Mouse (Mus musculus) forebrain, embryonic 10.5 days (tissue): ENCODE measurements around the gene Gm20715. TPM values are rescaled to one million over a fixed set of nuclear protein-coding genes. Genes with fewer than 3 reads are reported as not detected.
A peak's percentile ranks its signal among the peaks of the same experiment; 100 is the strongest.
"Not testable (repeated sequence)": the region's sequence is repeated elsewhere in the genome, so short reads cannot be mapped to it uniquely, and the experiment has no call there.

Experiments
- DNase-seq: peaks from one replicate; pipeline ENCODE4 v3.0.0-alpha.2; 2017; ENCODE audit warnings: low spot score; ENCODE audit errors: extremely low spot score
- H3K27ac ChIP-seq: fragments of 300-500 bp; sonication (generic); 2 replicates; pipeline ENCODE4 v1.5.1; 2016; ENCODE audit warnings: mild to moderate bottlenecking
- H3K27me3 ChIP-seq: fragments of 300-500 bp; sonication (generic); 2 replicates; pipeline ENCODE4 v1.6.1; 2016; ENCODE audit warnings: mild to moderate bottlenecking; ENCODE audit not compliant: poor library complexity, severe bottlenecking
- H3K36me3 ChIP-seq: fragments of 300-500 bp; sonication (generic); replicated peaks from 2 replicates; pipeline ENCODE4 v1.6.1; 2016; ENCODE audit warnings: mild to moderate bottlenecking, moderate library complexity
- H3K4me1 ChIP-seq: fragments of 300-500 bp; sonication (generic); 2 replicates; pipeline ENCODE4 v1.6.1; 2016
- H3K4me3 ChIP-seq: fragments of 300-500 bp; sonication (generic); 2 replicates; pipeline ENCODE4 v1.5.1; 2016; ENCODE audit warnings: mild to moderate bottlenecking, moderate library complexity
- H3K9me3 ChIP-seq: fragments of 300-500 bp; sonication (generic); 2 replicates; pipeline ENCODE4 v1.6.1; 2016; ENCODE audit warnings: mild to moderate bottlenecking, moderate library complexity
- WGBS: fragments of 180-500 bp; shearing (Covaris S2); methylation state at CpG from one replicate; pipeline ENCODE4 v1.1.7; 2016; 5-methylcytosine and 5-hydroxymethylcytosine counted together
- polyA plus RNA-seq: library from polyadenylated mRNA; unstranded; fragments of >200 nt; fragmentation: Nextera tagmentation; extraction: Ambion mirVana; gene quantifications from 2 replicates; pipeline ENCODE4 v1.2.1, GENCODE M21; 2016

Gm20715 gene
- not detected in 2 replicates for polyA plus RNA-seq

- DNase-seq: peak; percentile 85
- H3K4me3 ChIP-seq: no peak within 1 kb of the TSS
Observed at GRCm38 (mm10) chr7:6410043-6410442, at the start of gene Gm20715. Gm20715 (plus strand) TSS chr7:6410277.

DNA sequence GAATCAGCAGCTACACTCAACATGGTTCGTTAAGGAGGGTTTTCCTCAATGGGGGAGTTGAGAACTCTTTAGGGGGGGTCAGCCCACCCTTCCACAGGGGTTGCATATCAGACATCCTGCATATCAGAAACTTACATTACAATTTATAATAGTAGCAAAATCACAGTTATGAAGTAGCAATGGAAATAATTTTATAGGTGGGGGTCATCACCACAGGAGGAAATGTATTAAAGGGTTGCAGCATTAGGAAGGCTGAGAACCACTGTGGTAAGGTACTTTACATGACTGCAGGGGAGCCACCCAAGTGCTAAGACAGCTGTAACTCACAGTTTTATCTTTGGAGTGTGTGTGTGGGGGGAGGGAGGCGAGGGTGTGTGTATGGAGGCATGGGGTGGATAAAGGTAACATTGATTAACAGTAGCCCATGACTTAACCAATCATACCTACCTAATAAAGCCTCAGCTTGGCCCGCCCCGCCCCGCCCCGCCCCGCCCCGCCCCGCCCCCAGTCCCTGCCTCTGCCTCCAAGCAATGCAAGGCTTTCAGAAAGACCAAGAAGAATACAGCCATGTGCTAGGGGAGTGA is 49.5 kb upstream of the Gm20715 start:
- 12% methylated on average over 9 of the region's 9 CpGs for WGBS
- Histone ChIP-seq H3K9me3 (0 out of 2 replicates have a peak, but pooled peaks cover 3% of the 10 kb centered on the region), H3K4me1 (peaks cover 20% of the 10 kb centered on the region), H3K27ac (no peak overlapping the region), H3K36me3 (no peaks in the 10 kb centered on the region), H3K27me3 (no peaks in the 10 kb centered on the region), H3K4me3 (no peak overlapping the region)
- peak; percentile 17 for DNase-seq

More at GRCm38 (mm10) chr7:6410043-6410442, at the start of gene Gm20715:
- H3K27me3 ChIP-seq: no peaks in the 10 kb centered on the region
- no peaks in the 10 kb centered on the region for H3K36me3 ChIP-seq
- H3K9me3 ChIP-seq: no peaks in the 10 kb centered on the region
- peaks cover 4% of the 10 kb centered on the region for H3K4me1 ChIP-seq
- no peak within 1 kb of the TSS for H3K27ac ChIP-seq
- WGBS: 2% methylated on average over 17 of the region's 17 CpGs

GRCm38 (mm10) chr7:6361756-6362155 is 48.3 kb upstream of the Gm20715 start:
- H3K27me3 ChIP-seq: no peaks in the 10 kb centered on the region
- no peak for DNase-seq
- peak overlapping the region; percentile 84 for H3K27ac ChIP-seq
- H3K36me3 ChIP-seq: no peaks in the 10 kb centered on the region
- H3K4me3 ChIP-seq: peak overlapping the region; percentile 61
- H3K9me3 ChIP-seq: 0 out of 2 replicates have a peak, but pooled peaks cover 3% of the 10 kb centered on the region
- WGBS: 27% methylated on average over 7 of the region's 7 CpGs
- H3K4me1 ChIP-seq: peaks cover 20% of the 10 kb centered on the region

DNA sequence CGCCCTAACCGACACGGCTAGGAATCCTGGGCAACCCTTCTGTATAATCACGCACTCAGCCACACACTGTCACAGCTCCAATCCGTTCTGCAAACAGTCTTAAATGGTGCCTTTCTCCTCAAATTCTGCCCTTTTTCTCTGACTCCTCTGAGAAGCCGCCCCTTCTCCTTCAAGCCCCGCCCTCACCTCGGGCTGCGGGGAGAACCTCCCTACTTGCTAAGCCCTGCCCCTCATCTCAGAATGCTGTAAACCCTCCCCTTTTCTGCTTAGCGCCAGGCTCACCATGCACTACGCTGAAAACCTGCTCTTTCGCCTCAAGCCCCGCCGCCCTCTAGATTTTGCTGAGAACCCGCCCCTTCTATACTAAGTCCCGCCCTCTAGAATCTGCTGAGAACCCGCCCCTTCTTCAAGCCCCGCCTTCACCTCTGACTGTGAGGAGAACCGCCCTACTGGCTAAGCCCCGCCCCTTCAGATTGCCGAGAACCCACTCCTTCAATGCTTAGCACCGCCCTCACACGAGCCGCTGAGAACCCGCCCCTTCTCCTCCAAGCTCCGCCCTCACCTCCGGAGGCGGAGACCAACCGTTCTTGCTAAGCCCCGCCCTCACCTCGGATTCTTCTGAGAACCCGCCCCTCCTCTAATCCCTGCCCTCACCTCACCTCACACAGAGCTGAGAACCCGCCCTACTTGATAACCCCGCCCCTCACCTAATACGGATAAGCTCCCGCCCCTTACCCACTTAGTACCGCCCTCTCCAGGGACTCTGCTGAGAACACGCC is 47.6 kb upstream of the Gm20715 start:
- Histone ChIP-seq H3K27me3 (no peaks in the 10 kb centered on the region), H3K4me1 (peaks cover 20% of the 10 kb centered on the region), H3K27ac (peak overlapping the region; percentile 84), H3K4me3 (peak overlapping the region; percentile 61), H3K36me3 (no peaks in the 10 kb centered on the region), H3K9me3 (0 out of 2 replicates have a peak, but pooled peaks cover 3% of the 10 kb centered on the region)
- WGBS: under 1% methylated on average over 38 of the region's 38 CpGs
- DNase-seq: peak; percentile 98

DNA sequence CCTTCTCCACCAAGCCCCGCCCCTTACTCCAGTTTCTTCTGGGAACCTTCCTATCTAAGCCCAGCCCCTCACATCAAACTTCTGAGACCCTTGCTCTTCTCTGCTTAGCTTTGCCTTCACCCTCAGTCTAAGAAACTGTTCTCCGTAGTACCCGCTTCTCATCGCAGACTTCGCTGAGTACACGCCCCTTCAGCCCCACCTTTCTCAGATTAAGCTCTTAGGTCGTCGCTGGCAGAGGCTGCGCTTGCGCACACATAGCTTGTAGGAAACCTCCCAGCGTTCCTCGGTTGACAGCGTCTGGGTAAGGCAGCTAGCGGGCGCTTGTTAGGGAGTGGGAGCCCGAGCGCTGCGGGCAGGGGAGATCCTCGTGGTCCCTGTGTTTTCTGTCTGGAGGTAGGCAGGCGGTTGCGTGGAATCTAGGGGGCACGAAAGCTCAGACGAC is 47.0 kb upstream of the Gm20715 start, which contains the start of gene Zfp78:
Gene Zfp78 (plus strand): TSS at position 234 of the 442 bp plus-strand sequence.
- no peaks in the 10 kb centered on the region for H3K27me3 ChIP-seq
- H3K9me3 ChIP-seq: 0 out of 2 replicates have a peak, but pooled peaks cover 3% of the 10 kb centered on the region
- H3K4me1 ChIP-seq: peaks cover 20% of the 10 kb centered on the region
- peak within 1 kb of the TSS; percentile 84 for H3K27ac ChIP-seq
- 0% methylated on average over 23 of the region's 23 CpGs for WGBS
- peak; percentile 88 for DNase-seq
- peak within 1 kb of the TSS; percentile 61 for H3K4me3 ChIP-seq
- H3K36me3 ChIP-seq: no peaks in the 10 kb centered on the region

DNA sequence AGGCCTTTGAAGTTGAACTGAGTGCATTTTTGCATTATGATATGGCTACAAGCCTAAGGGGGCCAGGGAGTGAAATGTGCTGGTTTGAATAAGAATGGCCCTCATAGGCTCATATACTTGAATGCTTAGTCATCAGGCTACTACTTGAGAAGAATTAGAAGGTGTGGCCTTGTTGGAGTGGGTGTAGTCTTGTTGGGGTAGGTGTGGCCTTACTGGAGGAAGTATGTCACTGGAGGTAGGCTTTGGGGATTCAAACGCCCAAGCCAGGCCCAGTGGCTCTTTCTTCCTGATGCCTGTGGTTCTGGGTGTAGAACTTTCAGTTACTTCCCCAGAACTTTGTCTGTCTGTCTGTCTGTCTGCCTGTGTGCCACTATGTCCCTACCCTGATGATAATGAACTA is 45.3 kb upstream of the Gm20715 start:
- no peak overlapping the region for H3K4me3 ChIP-seq
- no peaks in the 10 kb centered on the region for H3K27me3 ChIP-seq
- H3K27ac ChIP-seq: no peak overlapping the region
- 67% methylated on average over 1 of the region's 1 CpGs for WGBS
- H3K9me3 ChIP-seq: 0 out of 2 replicates have a peak, but pooled peaks cover 3% of the 10 kb centered on the region
- peaks cover 20% of the 10 kb centered on the region for H3K4me1 ChIP-seq
- DNase-seq: no peak
- H3K36me3 ChIP-seq: no peaks in the 10 kb centered on the region

- no peak overlapping the region for H3K4me3 ChIP-seq
- H3K27ac ChIP-seq: no peak overlapping the region
- peaks cover 10% of the 10 kb centered on the region for H3K4me1 ChIP-seq
- DNase-seq: no peak
- 0 out of 2 replicates have a peak, but pooled peaks cover 3% of the 10 kb centered on the region for H3K9me3 ChIP-seq
- WGBS: 88% methylated on average over 5 of the region's 5 CpGs
- no peaks in the 10 kb centered on the region for H3K27me3 ChIP-seq
- no peaks in the 10 kb centered on the region for H3K36me3 ChIP-seq
Observed at GRCm38 (mm10) chr7:6367185-6367584, 42.9 kb upstream of the Gm20715 start.

DNA sequence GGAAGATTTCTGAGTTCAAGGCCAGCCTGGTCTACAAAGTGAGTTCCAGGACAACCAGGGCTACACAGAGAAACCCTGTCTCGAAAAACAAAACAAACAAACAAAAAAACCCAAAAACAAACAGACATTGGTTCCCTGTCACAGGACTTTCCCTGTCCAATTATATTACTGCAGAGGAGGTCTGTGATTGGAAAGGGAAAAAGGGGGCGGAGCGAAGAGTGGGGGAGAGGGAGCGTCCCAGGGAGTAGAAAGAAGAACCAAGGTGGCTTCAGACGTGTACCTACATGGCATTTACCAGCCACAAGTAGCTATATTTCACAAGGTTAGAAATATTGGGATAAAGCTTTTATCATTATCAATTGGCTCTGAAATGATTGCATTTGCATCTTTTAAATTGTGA is 41.9 kb upstream of the Gm20715 start:
- not testable (repeated sequence) for H3K27me3 ChIP-seq, H3K27ac ChIP-seq, H3K9me3 ChIP-seq, H3K36me3 ChIP-seq, DNase-seq, H3K4me3 ChIP-seq
- peaks cover 10% of the 10 kb centered on the region for H3K4me1 ChIP-seq
- 90% methylated on average over 5 of the region's 5 CpGs for WGBS

DNA sequence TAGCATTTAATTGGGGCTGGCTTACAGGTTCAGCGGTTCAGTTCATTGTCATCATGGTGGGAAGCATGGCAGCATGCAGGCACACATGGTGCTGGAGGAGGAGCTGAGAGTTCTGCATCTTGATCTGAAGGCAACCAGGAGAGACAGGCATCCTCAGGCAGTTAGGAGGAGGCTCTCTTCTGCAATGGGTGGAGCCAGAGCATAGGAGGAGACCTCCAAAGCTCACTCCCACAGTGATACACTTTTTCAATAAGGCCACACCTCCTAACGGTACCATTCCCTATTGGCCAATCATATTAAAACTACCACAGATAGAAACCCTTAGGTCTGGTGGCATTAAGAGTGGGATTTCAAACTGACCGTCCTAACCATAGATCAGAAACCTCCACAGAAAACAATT is 40.6 kb upstream of the Gm20715 start:
- Histone ChIP-seq H3K36me3 (no peaks in the 10 kb centered on the region), H3K27me3 (no peaks in the 10 kb centered on the region), H3K4me3 (no peak overlapping the region), H3K27ac (no peak overlapping the region), H3K4me1 (no peaks in the 10 kb centered on the region; the same call in 1 of the 2 replicates), H3K9me3 (no peaks in the 10 kb centered on the region)
- no peak for DNase-seq
- 84% methylated on average over 3 of the region's 3 CpGs for WGBS

DNA sequence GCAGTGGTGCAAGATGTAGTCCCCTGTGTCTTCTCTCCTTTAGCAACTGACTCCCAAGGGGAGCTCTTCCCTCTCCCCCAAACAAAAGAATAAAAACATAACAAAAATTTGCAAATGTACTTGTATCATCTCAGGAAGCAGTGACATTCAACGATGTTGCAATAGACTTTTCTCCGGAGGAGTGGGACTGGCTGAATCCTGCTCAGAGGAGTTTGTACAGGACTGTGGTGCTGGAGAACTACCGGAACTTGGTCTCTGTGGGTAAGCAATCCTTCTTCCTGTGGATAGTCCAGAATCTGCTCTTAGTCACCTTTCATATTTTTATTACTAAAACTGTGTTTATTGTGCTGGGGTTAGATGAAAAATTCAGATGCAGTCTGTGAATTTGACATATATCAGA is 37.1 kb upstream of the Gm20715 start:
- no peak overlapping the region for H3K27ac ChIP-seq
- no peaks in the 10 kb centered on the region for H3K9me3 ChIP-seq
- no peaks in the 10 kb centered on the region for H3K27me3 ChIP-seq
- DNase-seq: no peak
- H3K4me3 ChIP-seq: no peak overlapping the region
- H3K4me1 ChIP-seq: no peaks in the 10 kb centered on the region
- 95% methylated on average over 3 of the region's 3 CpGs for WGBS
- H3K36me3 ChIP-seq: no peaks in the 10 kb centered on the region

GRCm38 (mm10) chr7:6378441-6378840 is 31.6 kb upstream of the Gm20715 start:
- Histone ChIP-seq H3K27me3 (no peaks in the 10 kb centered on the region), H3K9me3 (peaks cover 7% of the 10 kb centered on the region; the same call in 1 of the 2 replicates), H3K36me3 (no peaks in the 10 kb centered on the region), H3K4me1 (peaks cover 12% of the 10 kb centered on the region), H3K4me3 (no peak overlapping the region), H3K27ac (no peak overlapping the region)
- no peak for DNase-seq
- WGBS: 87% methylated on average over 8 of the region's 8 CpGs

DNA sequence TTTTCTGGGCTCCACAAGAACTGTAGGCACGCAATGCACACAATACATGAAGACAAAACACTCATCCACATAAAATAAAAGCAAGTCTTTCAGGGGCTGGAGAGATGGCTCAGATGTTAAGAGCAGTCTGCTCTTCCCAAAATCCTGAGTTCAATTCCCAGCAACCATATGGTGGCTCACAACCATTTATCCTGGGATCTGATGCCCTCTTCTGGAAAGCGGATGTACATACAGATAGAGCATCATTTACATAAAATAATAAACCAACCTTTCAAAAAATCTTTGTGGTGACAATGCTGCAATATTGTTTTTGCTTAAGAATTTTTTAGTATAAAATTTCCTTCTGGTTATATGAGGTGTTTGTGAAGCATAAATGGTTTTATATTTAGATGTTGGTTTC is 28.6 kb upstream of the Gm20715 start:
- Histone ChIP-seq H3K9me3 (peaks cover 8% of the 10 kb centered on the region; the same call in 1 of the 2 replicates), H3K4me1 (peaks cover 20% of the 10 kb centered on the region), H3K36me3 (no peaks in the 10 kb centered on the region), H3K27ac (no peak overlapping the region), H3K4me3 (no peak overlapping the region), H3K27me3 (no peaks in the 10 kb centered on the region)
- no peak for DNase-seq
- 79% methylated on average over 2 of the region's 2 CpGs for WGBS

DNA sequence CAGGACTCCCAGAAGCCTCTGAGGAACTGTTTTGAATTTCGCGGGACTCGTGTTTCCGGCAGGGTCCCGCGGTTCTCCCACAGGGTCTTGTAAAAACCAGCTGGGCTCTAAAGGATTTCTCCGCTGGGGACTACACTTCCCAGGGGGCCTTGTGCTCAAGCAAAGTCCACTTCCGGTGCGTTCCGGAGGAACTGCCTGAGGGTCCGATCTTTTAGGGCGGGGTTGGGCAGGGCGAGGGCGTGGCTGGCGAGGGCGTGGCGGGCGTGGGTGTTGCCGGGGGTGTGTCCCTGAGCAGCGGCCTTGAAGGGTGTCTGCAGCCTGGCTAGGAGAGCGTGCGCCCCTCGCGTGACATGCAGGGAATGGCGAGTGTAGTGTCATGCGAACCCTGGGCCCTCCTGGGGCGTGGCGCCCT is 27.0 kb upstream of the Gm20715 start, which contains the start of gene Zfp28:
Gene Zfp28 (plus strand): TSS at position 252 of the 412 bp plus-strand sequence.
- peak within 1 kb of the TSS; percentile 71 for H3K4me3 ChIP-seq
- H3K36me3 ChIP-seq: peaks cover 13% of the 10 kb centered on the region
- H3K27ac ChIP-seq: peak within 1 kb of the TSS; percentile 79
- peaks cover 20% of the 10 kb centered on the region for H3K4me1 ChIP-seq
- no peaks in the 10 kb centered on the region for H3K27me3 ChIP-seq
- DNase-seq: peak; percentile 98
- 0% methylated on average over 28 of the region's 28 CpGs for WGBS
- peaks cover 11% of the 10 kb centered on the region; the same call in 1 of the 2 replicates for H3K9me3 ChIP-seq
